Comparison of ENCODE assay signal across 15 mouse cellular contexts in the genomic region with DNA sequence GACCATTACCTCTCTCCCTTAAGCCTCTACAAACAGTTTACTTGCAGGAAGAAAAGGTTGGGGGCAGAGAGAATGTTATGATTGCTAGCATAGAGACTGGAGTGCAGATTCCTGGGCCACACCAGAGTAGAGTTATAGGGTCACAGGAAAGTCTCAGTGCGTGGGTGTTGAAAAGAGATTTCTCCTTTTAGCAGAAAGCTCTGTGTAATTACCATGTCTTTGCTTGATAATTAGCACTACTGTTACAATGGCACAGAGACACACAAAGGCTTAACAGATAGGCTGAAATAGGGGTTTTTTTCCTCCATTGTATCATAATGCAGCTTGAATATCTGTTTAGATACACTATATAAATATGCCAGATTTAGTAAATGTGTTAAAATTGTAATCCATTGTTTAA.
"Had no signal": no experiment of that assay in that cellular context is flagged by ENCODE, and none has a peak within 500 bp of the region (broad histone marks: within the 10 kb centered on the region; RNA-seq: fewer than 3 reads in every experiment).

No protein-coding gene starts in this region.

- H3K27me3 ChIP-seq: limb, embryonic 12.5 days; limb, embryonic 15.5 days; midbrain, embryonic 12.5 days; midbrain, embryonic 15.5 days had no signal

- ATAC-seq: liver, postnatal 0 days; lung, postnatal 0 days; midbrain, embryonic 15.5 days had no signal

- H3K9me3 ChIP-seq: limb, embryonic 12.5 days; limb, embryonic 15.5 days; midbrain, embryonic 12.5 days; midbrain, embryonic 15.5 days had no signal

- H3K9ac ChIP-seq: limb, embryonic 12.5 days; limb, embryonic 15.5 days; liver, embryonic 14.5 days; liver, postnatal 0 days; lung, embryonic 14.5 days; midbrain, embryonic 12.5 days; midbrain, embryonic 15.5 days had no signal

- H3K36me3 ChIP-seq: limb, embryonic 12.5 days; midbrain, embryonic 12.5 days; midbrain, embryonic 15.5 days had no signal

- H3K4me3 ChIP-seq: limb, embryonic 12.5 days; limb, embryonic 15.5 days; midbrain, embryonic 12.5 days; midbrain, embryonic 15.5 days had no signal

- H3K4me1 ChIP-seq: limb, embryonic 12.5 days; limb, embryonic 15.5 days; midbrain, embryonic 15.5 days had no signal

- DNase-seq: kidney, postnatal 14 days; kidney, postnatal 4 days; left cerebral cortex, postnatal 4 days; liver, postnatal 0 days; lung, embryonic 14.5 days; thymus, adult 18-20 months; thymus, postnatal 36 days had no signal

- H3K27ac ChIP-seq: limb, embryonic 12.5 days; limb, embryonic 15.5 days; liver, embryonic 14.5 days; macrophage; midbrain, embryonic 12.5 days; midbrain, embryonic 15.5 days had no signal

- H3K4me2 ChIP-seq: limb, embryonic 12.5 days; limb, embryonic 15.5 days; liver, embryonic 11.5 days; lung, embryonic 14.5 days; midbrain, embryonic 12.5 days; midbrain, embryonic 15.5 days had no signal
